Mouse (Mus musculus): Measurements from ENCODE around the gene Tctn3. TPM values are rescaled to one million over a fixed set of nuclear protein-coding genes. Genes with fewer than 3 reads are reported as not detected.

Gene Tctn3
- polyA plus RNA-seq (2015; fragmentation: Nextera tagmentation; extraction: Ambion mirVana) = 10.6 and 11.7 TPM in 2 replicates

- Histone ChIP-seq H3K9me3 (ENCODE audit: control insufficient read depth, low read length) (no peaks in the 10 kb centered on the region), H3K9ac (ENCODE audit: low read depth, low read length) (peak within 1 kb of the TSS; percentile 80), H3K27me3 (replicated peaks; ENCODE audit: control insufficient read depth, insufficient read depth, low read length) (no peaks in the 10 kb centered on the region; the same call in 1 of the 2 replicates), H3K4me1 (ENCODE audit: control insufficient read depth, insufficient read depth, low read length) (0 out of 2 replicates have a peak, but pooled peaks cover 2% of the 10 kb centered on the region), H3K36me3 (ENCODE audit: control insufficient read depth, insufficient read depth, low read length) (no peaks in the 10 kb centered on the region), H3K27ac (ENCODE audit: low read length) (0 out of 2 replicates have a peak within 1 kb of the TSS, but pooled peaks have one; percentile 16), H3K4me2 (ENCODE audit: low read depth, low read length) (peak within 1 kb of the TSS; percentile 64), H3K4me3 (ENCODE audit: low read length) (peak within 1 kb of the TSS; percentile 82)
- under 1% methylated on average over 45 of the region's 45 CpGs for WGBS
- ATAC-seq = peak; percentile 100
These were observed at the start of gene Tctn3, which contains the start of gene Entpd1 for GRCm38 (mm10) chr19:40611830-40612506. Gene Tctn3 (minus strand): TSS chr19:40612233. Gene Entpd1 (plus strand): TSS chr19:40612366.

GRCm38 (mm10) chr19:40661108-40661507 lies 49.1 kb upstream of the Tctn3 start:
- 84% methylated on average over 2 of the region's 2 CpGs for WGBS
- Histone ChIP-seq H3K27ac (ENCODE audit: low read length) (no peak overlapping the region; the same call in 1 of the 2 replicates), H3K9ac (ENCODE audit: low read depth, low read length) (no peak overlapping the region)

GRCm38 (mm10) chr19:40660510-40660909 lies 48.5 kb upstream of the Tctn3 start:
- ATAC-seq = no peak

More at GRCm38 (mm10) chr19:40661108-40661507, 49.1 kb upstream of the Tctn3 start:
- Histone ChIP-seq H3K4me1 (ENCODE audit: control insufficient read depth, insufficient read depth, low read length) (peaks cover 4% of the 10 kb centered on the region), H3K36me3 (ENCODE audit: control insufficient read depth, insufficient read depth, low read length) (no peaks in the 10 kb centered on the region), H3K27me3 (replicated peaks; ENCODE audit: control insufficient read depth, insufficient read depth, low read length) (no peaks in the 10 kb centered on the region), H3K4me3 (ENCODE audit: low read length) (no peak overlapping the region), H3K9me3 (ENCODE audit: control insufficient read depth, low read length) (no peaks in the 10 kb centered on the region), H3K4me2 (ENCODE audit: low read depth, low read length) (0 out of 2 replicates have a peak overlapping the region, but pooled peaks have one; percentile 46)
- no peak for ATAC-seq

GRCm38 (mm10) chr19:40659651-40660478 lies 47.8 kb upstream of the Tctn3 start:
- Histone ChIP-seq H3K4me1 (ENCODE audit: control insufficient read depth, insufficient read depth, low read length) (peaks cover 4% of the 10 kb centered on the region), H3K9me3 (ENCODE audit: control insufficient read depth, low read length) (no peaks in the 10 kb centered on the region), H3K4me3 (ENCODE audit: low read length) (peak overlapping the region; percentile 30), H3K4me2 (ENCODE audit: low read depth, low read length) (peak overlapping the region; percentile 46), H3K27me3 (replicated peaks; ENCODE audit: control insufficient read depth, insufficient read depth, low read length) (no peaks in the 10 kb centered on the region), H3K9ac (ENCODE audit: low read depth, low read length) (peak overlapping the region; percentile 59), H3K27ac (ENCODE audit: low read length) (peak overlapping the region; percentile 53), H3K36me3 (ENCODE audit: control insufficient read depth, insufficient read depth, low read length) (no peaks in the 10 kb centered on the region)
- WGBS = 7% methylated on average over 16 of the region's 16 CpGs
- peak; percentile 26; the same call in 1 of the 2 replicates for ATAC-seq

More at GRCm38 (mm10) chr19:40660510-40660909, 48.5 kb upstream of the Tctn3 start:
- WGBS = 21% methylated on average over 9 of the region's 9 CpGs
- Histone ChIP-seq H3K9me3 (ENCODE audit: control insufficient read depth, low read length) (no peaks in the 10 kb centered on the region), H3K36me3 (ENCODE audit: control insufficient read depth, insufficient read depth, low read length) (no peaks in the 10 kb centered on the region), H3K4me1 (ENCODE audit: control insufficient read depth, insufficient read depth, low read length) (peaks cover 4% of the 10 kb centered on the region), H3K4me2 (ENCODE audit: low read depth, low read length) (peak overlapping the region; percentile 46), H3K27me3 (replicated peaks; ENCODE audit: control insufficient read depth, insufficient read depth, low read length) (no peaks in the 10 kb centered on the region), H3K27ac (ENCODE audit: low read length) (peak overlapping the region; percentile 53), H3K4me3 (ENCODE audit: low read length) (peak overlapping the region; percentile 30), H3K9ac (ENCODE audit: low read depth, low read length) (peak overlapping the region; percentile 59)

- H3K4me1 ChIP-seq (ENCODE audit: control insufficient read depth, insufficient read depth, low read length) = peaks cover 4% of the 10 kb centered on the region
- no peaks in the 10 kb centered on the region for H3K9me3 ChIP-seq (ENCODE audit: control insufficient read depth, low read length)
- H3K36me3 ChIP-seq (ENCODE audit: control insufficient read depth, insufficient read depth, low read length) = no peaks in the 10 kb centered on the region
- H3K27me3 ChIP-seq (replicated peaks; ENCODE audit: control insufficient read depth, insufficient read depth, low read length) = no peaks in the 10 kb centered on the region
- no peak overlapping the region for H3K4me2 ChIP-seq (ENCODE audit: low read depth, low read length)
- no peak overlapping the region for H3K27ac ChIP-seq (ENCODE audit: low read length)
- no peak overlapping the region for H3K4me3 ChIP-seq (ENCODE audit: low read length)
- ATAC-seq = no peak
- no peak overlapping the region for H3K9ac ChIP-seq (ENCODE audit: low read depth, low read length)
- 44% methylated on average over 5 of the region's 5 CpGs for WGBS
These were observed 46.9 kb upstream of the Tctn3 start for GRCm38 (mm10) chr19:40658935-40659334.

- Histone ChIP-seq H3K27ac (ENCODE audit: low read length) (no peak overlapping the region), H3K4me1 (ENCODE audit: control insufficient read depth, insufficient read depth, low read length) (peaks cover 4% of the 10 kb centered on the region; the same call in 1 of the 2 replicates), H3K27me3 (replicated peaks; ENCODE audit: control insufficient read depth, insufficient read depth, low read length) (no peaks in the 10 kb centered on the region), H3K9me3 (ENCODE audit: control insufficient read depth, low read length) (no peaks in the 10 kb centered on the region), H3K4me2 (ENCODE audit: low read depth, low read length) (no peak overlapping the region), H3K36me3 (ENCODE audit: control insufficient read depth, insufficient read depth, low read length) (no peaks in the 10 kb centered on the region), H3K9ac (ENCODE audit: low read depth, low read length) (no peak overlapping the region), H3K4me3 (ENCODE audit: low read length) (no peak overlapping the region)
- WGBS = 60% methylated on average over 6 of the region's 6 CpGs
- ATAC-seq = no peak
These were observed 46.2 kb upstream of the Tctn3 start for GRCm38 (mm10) chr19:40658281-40658680.

- Histone ChIP-seq H3K4me2 (ENCODE audit: low read depth, low read length) (no peak overlapping the region), H3K36me3 (ENCODE audit: control insufficient read depth, insufficient read depth, low read length) (no peaks in the 10 kb centered on the region), H3K9me3 (ENCODE audit: control insufficient read depth, low read length) (no peaks in the 10 kb centered on the region), H3K27me3 (replicated peaks; ENCODE audit: control insufficient read depth, insufficient read depth, low read length) (no peaks in the 10 kb centered on the region), H3K4me3 (ENCODE audit: low read length) (no peak overlapping the region), H3K27ac (ENCODE audit: low read length) (no peak overlapping the region), H3K9ac (ENCODE audit: low read depth, low read length) (no peak overlapping the region), H3K4me1 (ENCODE audit: control insufficient read depth, insufficient read depth, low read length) (peaks cover 4% of the 10 kb centered on the region; the same call in 1 of the 2 replicates)
- WGBS = 90% methylated on average over 5 of the region's 5 CpGs
- no peak for ATAC-seq
These were observed 44.2 kb upstream of the Tctn3 start for GRCm38 (mm10) chr19:40656207-40656606.

- Histone ChIP-seq H3K4me1 (ENCODE audit: control insufficient read depth, insufficient read depth, low read length) (peaks cover 2% of the 10 kb centered on the region), H3K4me3 (ENCODE audit: low read length) (no peak overlapping the region), H3K9me3 (ENCODE audit: control insufficient read depth, low read length) (no peaks in the 10 kb centered on the region), H3K4me2 (ENCODE audit: low read depth, low read length) (no peak overlapping the region), H3K27me3 (replicated peaks; ENCODE audit: control insufficient read depth, insufficient read depth, low read length) (no peaks in the 10 kb centered on the region), H3K9ac (ENCODE audit: low read depth, low read length) (no peak overlapping the region), H3K27ac (ENCODE audit: low read length) (no peak overlapping the region; the same call in 1 of the 2 replicates), H3K36me3 (ENCODE audit: control insufficient read depth, insufficient read depth, low read length) (no peaks in the 10 kb centered on the region)
- 54% methylated on average over 5 of the region's 5 CpGs for WGBS
- ATAC-seq = no peak
These were observed 38.1 kb upstream of the Tctn3 start for GRCm38 (mm10) chr19:40650090-40650489.

All from intestine, embryonic 16.5 days (tissue).